Mouse (Mus musculus): ENCODE measurements around the gene Olfr1229.

Gene Olfr1229

DNA sequence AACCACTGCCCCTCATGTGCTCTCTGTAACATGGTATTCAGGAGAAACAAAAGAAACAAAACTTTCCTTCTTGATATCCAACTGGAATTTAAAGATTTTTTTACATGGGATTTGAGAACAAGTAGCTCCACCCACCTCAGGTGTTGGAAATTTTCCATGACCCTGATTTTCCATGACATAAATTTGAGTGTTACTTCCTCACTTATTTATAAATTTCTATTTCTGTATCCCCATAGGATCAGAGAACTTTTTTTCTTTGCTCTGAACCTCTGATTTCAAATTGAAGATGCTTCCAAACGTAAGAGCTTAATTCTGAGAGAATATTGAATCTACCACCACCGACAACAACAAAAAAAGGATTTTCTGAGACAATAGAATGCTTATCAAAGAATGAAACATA lies at the start of gene Olfr1229:
TSS of gene Olfr1229 (minus strand) at position 101 of the 400 bp plus-strand sequence.
- DNase-seq (ENCODE audit: low spot score): no peak

GRCm38 (mm10) chr2:89329575-89329974 lies 41.8 kb upstream of the Olfr1229 start, which contains the start of gene Olfr1232:
Gene Olfr1232, minus strand, starts transcription at chr2:89329675.
- DNase-seq (ENCODE audit: low spot score): no peak

GRCm38 (mm10) chr2:89306974-89307373 lies 19.2 kb upstream of the Olfr1229 start, which contains the start of gene Olfr1231:
Gene Olfr1231, minus strand, starts transcription at chr2:89307074.
- no peak for DNase-seq (ENCODE audit: low spot score)

DNA sequence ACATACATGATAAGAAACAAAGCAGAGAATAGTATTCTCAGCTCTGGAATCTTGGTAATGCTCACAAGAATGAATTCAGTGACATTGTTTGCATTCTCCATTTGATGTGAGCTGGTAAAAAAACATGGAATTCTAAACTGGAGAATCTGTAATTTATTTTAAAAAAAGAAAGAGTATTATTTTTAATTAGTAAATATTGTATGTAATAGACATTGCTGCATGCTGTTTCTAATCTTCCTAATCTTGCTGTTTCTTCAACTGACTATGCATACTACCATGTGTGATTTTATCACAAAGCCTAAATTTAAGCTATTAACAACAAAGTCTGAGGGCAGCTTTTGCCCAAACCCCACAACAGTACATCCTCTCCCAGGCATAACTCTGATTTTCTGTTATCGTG lies 9.4 kb upstream of the Olfr1229 start, which contains the start of gene Olfr1230:
TSS of gene Olfr1230 (minus strand) at position 101 of the 400 bp plus-strand sequence.
- DNase-seq (ENCODE audit: low spot score): no peak

DNA sequence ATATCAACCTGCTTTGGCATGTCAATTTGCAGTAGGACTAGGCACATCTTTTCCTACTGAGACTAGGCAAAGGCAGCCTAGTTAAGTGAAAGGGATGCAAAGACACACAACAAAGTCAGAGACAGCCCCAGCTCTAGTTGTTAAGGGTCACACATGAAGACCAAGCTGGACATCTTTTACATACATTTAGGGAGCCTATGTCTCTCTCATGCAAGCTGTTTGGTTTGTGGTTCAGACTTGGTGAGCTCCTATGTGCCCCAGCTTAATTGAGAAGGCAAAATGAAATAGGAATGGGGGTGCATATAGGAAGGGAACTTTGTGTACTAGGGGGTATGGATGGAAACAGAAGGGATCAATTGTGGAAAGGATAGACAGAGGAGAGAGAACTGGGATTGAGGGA lies 33.9 kb downstream of the Olfr1229 start, which contains the start of gene Olfr1228:
TSS of gene Olfr1228 (minus strand) at position 101 of the 400 bp plus-strand sequence.
- DNase-seq (ENCODE audit: low spot score): no peak

All from layer of hippocampus, adult 9-10 months (tissue).